Mouse (Mus musculus): ENCODE data around the gene Fam169b.

DNA sequence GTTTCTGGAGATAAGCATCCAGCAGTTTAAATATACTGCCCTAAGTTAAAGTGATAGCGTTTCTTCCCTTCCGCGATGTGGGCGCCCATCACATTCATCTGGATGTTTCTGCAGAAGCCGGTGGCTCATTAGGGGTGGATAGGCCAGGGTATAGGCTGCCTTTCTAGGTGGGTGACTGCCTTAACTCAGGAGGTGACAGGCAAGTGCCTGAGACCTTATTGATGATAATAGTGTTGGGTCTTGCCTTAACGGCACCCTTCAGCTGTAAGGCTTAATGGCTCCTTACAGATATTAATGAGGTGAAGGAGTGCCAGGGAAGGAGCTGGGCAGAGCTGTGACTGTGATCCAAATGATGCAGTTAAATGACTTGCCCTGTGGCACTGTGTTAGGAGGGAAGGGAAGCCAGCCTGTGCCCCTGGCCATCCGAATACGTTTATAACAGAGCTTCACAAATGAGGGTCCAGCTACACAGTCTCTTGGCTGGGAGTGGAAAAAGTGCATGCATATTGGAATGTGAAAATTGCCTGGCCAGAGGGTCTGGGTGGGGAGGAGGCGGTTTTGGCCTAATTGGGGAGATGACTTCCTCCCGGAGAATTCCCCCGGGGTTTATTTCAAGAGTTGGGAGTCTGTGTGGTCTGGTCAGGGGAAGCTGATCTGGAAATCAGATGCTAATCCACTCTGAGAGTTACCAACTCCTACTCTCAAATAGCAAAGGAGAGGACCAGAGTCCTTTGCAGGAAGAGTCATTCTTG lies 81.9 kb downstream of the Fam169b start:
- TF ChIP-seq CTCF (IDR thresholded peaks at IDR 0.05; ENCODE audit: low read depth, low read length), result no peak
- TF ChIP-seq POLR2A (IDR thresholded peaks at IDR 0.05; ENCODE audit: extremely low read depth, insufficient read depth, low read length), result no peak

Data from liver, adult 2 months (tissue).